Mouse (Mus musculus) neural tube, embryonic 13.5 days (tissue): ENCODE measurements at regions not wholly inside any gene's neighbourhood (a gene's known extent, or its start where the extent isn't known, plus 50 kb on each side); places are given as distances from the start of the nearest gene placed in this dataset.

Source experiments
- ATAC-seq: fragments of 200-750 bp; cut with Nextera tagmentation; 2 replicates; pipeline ENCODE4 v1.8.0; 2017; ENCODE audit warnings: low read depth, mild to moderate bottlenecking, moderate TSS enrichment, moderate library complexity
- H3K27ac ChIP-seq: fragments of 300-500 bp; sonication (generic); replicated peaks from 2 replicates; pipeline ENCODE4 v1.5.1; 2015; ENCODE audit warnings: moderate library complexity, mild to moderate bottlenecking, inconsistent platforms
- H3K27me3 ChIP-seq: fragments of 300-500 bp; sonication (generic); 2 replicates; pipeline ENCODE4 v1.6.1; 2015; ENCODE audit warnings: mild to moderate bottlenecking, inconsistent platforms
- H3K36me3 ChIP-seq: fragments of 300-500 bp; sonication (generic); 2 replicates; pipeline ENCODE4 v1.6.1; 2015; ENCODE audit warnings: mild to moderate bottlenecking, inconsistent platforms
- H3K4me1 ChIP-seq: fragments of 300-500 bp; sonication (generic); replicated peaks from 2 replicates; pipeline ENCODE4 v1.6.1; 2015; ENCODE audit warnings: inconsistent platforms
- H3K4me2 ChIP-seq: fragments of 300-500 bp; sonication (generic); 2 replicates; pipeline ENCODE4 v1.6.1; 2015; ENCODE audit warnings: inconsistent platforms, mild to moderate bottlenecking, moderate library complexity
- H3K4me3 ChIP-seq: fragments of 300-500 bp; sonication (generic); 2 replicates; pipeline ENCODE4 v1.5.1; 2015; ENCODE audit warnings: mild to moderate bottlenecking, inconsistent platforms
- H3K9ac ChIP-seq: fragments of 300-500 bp; sonication (generic); 2 replicates; pipeline ENCODE4 v1.6.1; 2015; ENCODE audit warnings: moderate library complexity, mild to moderate bottlenecking, inconsistent platforms
- H3K9me3 ChIP-seq: fragments of 300-500 bp; sonication (generic); 2 replicates; pipeline ENCODE4 v1.6.1; 2016; ENCODE audit warnings: inconsistent platforms
- WGBS: fragments of 180-500 bp; shearing (Covaris S2); methylation state at CpG from one replicate; pipeline ENCODE4 v1.1.7; 2015; 5-methylcytosine and 5-hydroxymethylcytosine counted together

DNA sequence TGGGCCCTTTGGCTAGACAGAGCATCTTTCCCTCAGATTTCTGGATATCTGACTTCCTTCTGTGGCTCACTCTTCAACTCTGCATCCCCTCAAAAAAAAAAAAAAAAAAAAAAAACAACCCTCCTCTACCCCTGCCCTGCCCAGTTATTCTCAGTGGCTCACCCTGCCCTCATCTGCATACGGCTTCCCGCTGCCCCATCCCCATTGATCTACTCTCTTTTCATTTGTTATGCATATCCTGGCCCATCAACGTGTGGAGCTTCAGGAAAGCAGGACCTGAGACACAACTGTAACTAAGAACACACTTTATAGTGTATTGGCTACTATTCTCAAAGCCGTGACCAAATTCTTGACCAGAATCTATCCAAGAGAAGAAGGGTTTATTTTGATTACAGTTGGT is 161.5 kb downstream of the Unc5cl start:
- 19% methylated on average over 4 of the region's 4 CpGs for WGBS
- Histone ChIP-seq H3K9ac (no peak overlapping the region), H3K9me3 (no peaks in the 10 kb centered on the region), H3K4me1 (peaks cover 13% of the 10 kb centered on the region; the same call in 1 of the 2 replicates), H3K27ac (no peak overlapping the region), H3K4me3 (no peak overlapping the region), H3K27me3 (no peaks in the 10 kb centered on the region), H3K4me2 (no peak overlapping the region), H3K36me3 (no peaks in the 10 kb centered on the region)
- no peak for ATAC-seq

- Histone ChIP-seq H3K4me1 (no peaks in the 10 kb centered on the region; the same call in 1 of the 2 replicates), H3K9me3 (no peaks in the 10 kb centered on the region), H3K4me3 (no peak overlapping the region), H3K27ac (no peak overlapping the region), H3K27me3 (no peaks in the 10 kb centered on the region), H3K9ac (no peak overlapping the region), H3K4me2 (no peak overlapping the region), H3K36me3 (no peaks in the 10 kb centered on the region)
- no peak for ATAC-seq
- 76% methylated on average over 2 of the region's 2 CpGs for WGBS
Measured at GRCm38 (mm10) chr17:48620896-48621295, 166.2 kb downstream of the Unc5cl start.

DNA sequence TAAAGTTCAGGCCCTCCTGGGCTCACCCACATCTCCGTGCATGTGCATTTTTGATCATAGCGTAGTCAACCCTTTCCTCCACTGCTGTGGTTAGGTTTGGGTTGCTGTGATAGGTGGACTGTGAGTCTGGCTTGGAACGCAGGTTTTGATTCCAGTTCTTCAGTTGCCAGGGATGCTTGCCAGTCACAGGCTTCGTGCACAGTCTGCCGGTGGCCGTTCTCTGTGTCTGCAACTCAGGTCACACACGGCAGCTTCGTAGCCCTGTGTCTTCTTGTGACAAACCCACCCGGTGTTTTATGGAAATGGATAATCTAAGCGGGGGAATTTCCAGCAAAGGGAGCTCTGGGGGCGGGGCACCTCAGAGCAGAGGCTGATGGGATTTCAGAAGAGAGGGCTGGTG is 167.0 kb downstream of the Unc5cl start:
- Histone ChIP-seq H3K36me3 (no peaks in the 10 kb centered on the region), H3K9me3 (no peaks in the 10 kb centered on the region), H3K4me3 (no peak overlapping the region), H3K4me2 (no peak overlapping the region), H3K9ac (no peak overlapping the region), H3K27ac (no peak overlapping the region), H3K4me1 (no peaks in the 10 kb centered on the region; the same call in 1 of the 2 replicates), H3K27me3 (no peaks in the 10 kb centered on the region)
- 93% methylated on average over 11 of the region's 11 CpGs for WGBS
- ATAC-seq, result no peak

DNA sequence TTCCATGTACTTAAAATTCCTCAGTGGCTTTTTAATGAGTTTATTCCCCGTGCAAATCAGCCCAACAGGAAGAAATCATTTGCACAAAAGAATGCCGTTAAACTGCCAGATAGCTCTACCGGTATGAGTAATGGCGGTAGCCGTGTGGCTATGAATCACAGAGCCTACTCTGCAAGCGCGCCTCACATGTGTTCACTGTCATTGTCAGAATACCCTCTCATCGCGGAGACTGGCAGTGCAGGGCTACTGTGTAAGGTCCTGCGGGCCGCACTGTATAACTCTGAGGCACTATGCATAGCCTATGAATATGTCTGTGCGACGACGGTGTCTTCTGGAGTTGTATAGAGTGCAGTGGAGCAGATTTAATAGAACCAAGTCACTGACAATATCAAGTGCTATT is 170.2 kb downstream of the Unc5cl start:
- Histone ChIP-seq H3K4me2 (no peak overlapping the region), H3K27ac (no peak overlapping the region)
- ATAC-seq, result no peak

DNA sequence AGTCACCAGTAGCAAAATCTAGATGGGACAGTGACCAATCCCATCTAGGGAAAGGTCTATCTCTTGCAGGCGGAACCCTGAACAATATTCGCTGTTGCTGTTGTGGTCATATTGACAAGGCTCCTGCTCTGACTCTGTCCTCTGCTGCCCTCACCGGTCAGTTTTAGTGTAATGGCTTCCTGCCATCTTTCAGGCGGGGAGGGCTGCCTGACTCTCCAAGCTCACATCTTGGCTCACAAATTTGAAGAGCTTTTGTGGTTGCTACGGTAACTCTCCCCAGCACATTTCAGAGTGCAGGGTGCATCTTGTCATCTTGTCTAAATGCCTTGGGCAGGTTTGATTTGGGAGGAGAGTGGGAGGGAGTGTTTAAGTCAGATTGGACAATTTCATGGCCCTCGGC is 171.3 kb downstream of the Unc5cl start:
- no peak overlapping the region for H3K27ac ChIP-seq
- H3K4me2 ChIP-seq, result no peak overlapping the region
- no peaks in the 10 kb centered on the region for H3K9me3 ChIP-seq
- H3K36me3 ChIP-seq, result no peaks in the 10 kb centered on the region
- no peak; the same call in 1 of the 2 replicates for ATAC-seq
- H3K27me3 ChIP-seq, result no peaks in the 10 kb centered on the region
- no peaks in the 10 kb centered on the region; the same call in 1 of the 2 replicates for H3K4me1 ChIP-seq
- no peak overlapping the region for H3K4me3 ChIP-seq
- 76% methylated on average over 6 of the region's 6 CpGs for WGBS
- H3K9ac ChIP-seq, result no peak overlapping the region

More for the DNA sequence above, 170.2 kb downstream of the Unc5cl start:
- Histone ChIP-seq H3K9ac (no peak overlapping the region), H3K4me3 (no peak overlapping the region), H3K36me3 (no peaks in the 10 kb centered on the region), H3K27me3 (no peaks in the 10 kb centered on the region), H3K9me3 (no peaks in the 10 kb centered on the region), H3K4me1 (no peaks in the 10 kb centered on the region; the same call in 1 of the 2 replicates)
- 67% methylated on average over 14 of the region's 14 CpGs for WGBS

DNA sequence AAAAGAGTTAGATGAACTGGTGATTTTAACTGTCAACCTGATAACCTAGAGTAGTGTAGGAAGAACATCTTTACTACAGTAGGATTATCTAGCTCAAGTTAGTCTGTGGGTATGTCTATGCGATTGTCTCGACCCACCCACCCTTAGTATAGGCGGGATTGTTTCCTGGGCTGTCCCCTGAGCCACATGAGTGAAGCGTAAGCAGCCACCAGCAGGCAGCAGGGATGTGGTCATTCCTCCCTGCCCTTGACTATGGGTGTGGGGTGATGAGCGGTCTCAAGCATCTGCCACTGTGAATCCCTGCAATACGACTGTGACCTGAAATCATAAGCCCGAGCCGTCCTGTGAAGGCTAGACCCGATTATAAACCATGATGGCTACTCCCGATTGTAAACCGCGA is 184.9 kb downstream of the Unc5cl start:
- Histone ChIP-seq H3K4me1 (peaks cover 20% of the 10 kb centered on the region), H3K4me2 (no peak overlapping the region), H3K9ac (no peak overlapping the region), H3K4me3 (no peak overlapping the region), H3K27me3 (no peaks in the 10 kb centered on the region), H3K27ac (no peak overlapping the region), H3K9me3 (no peaks in the 10 kb centered on the region), H3K36me3 (no peaks in the 10 kb centered on the region)
- WGBS, result 85% methylated on average over 12 of the region's 12 CpGs
- ATAC-seq, result no peak

DNA sequence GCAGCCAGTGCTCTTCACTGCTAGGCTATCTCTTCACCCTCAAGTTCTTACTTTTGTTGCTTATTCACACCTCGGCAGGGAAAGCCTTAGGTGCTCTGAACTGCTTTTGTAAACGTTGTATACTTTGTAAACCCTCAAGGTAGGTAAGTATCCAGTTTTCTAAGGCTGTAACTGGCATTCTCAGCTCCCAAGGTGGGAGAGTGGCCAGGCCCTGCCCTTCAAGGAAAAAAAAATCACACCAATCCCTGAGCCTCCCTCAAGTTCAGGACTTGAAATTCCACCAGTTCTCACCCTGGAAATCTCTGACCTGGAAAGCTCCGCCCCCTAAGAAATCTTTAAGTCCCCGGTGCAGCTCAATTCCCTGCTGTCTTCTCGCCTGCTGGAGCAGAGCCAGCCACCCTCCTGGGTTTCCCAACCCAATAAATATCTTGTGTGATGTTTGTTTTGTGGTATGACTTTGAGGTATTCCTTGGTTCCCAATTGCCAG is 188.9 kb downstream of the Unc5cl start:
- no peaks in the 10 kb centered on the region for H3K9me3 ChIP-seq
- ATAC-seq, result no peak
- no peak overlapping the region for H3K27ac ChIP-seq
- no peaks in the 10 kb centered on the region for H3K27me3 ChIP-seq
- no peak overlapping the region for H3K4me2 ChIP-seq
- H3K4me1 ChIP-seq, result peaks cover 11% of the 10 kb centered on the region
- WGBS, result 35% methylated on average over 5 of the region's 5 CpGs
- H3K4me3 ChIP-seq, result no peak overlapping the region
- H3K9ac ChIP-seq, result no peak overlapping the region
- H3K36me3 ChIP-seq, result no peaks in the 10 kb centered on the region

DNA sequence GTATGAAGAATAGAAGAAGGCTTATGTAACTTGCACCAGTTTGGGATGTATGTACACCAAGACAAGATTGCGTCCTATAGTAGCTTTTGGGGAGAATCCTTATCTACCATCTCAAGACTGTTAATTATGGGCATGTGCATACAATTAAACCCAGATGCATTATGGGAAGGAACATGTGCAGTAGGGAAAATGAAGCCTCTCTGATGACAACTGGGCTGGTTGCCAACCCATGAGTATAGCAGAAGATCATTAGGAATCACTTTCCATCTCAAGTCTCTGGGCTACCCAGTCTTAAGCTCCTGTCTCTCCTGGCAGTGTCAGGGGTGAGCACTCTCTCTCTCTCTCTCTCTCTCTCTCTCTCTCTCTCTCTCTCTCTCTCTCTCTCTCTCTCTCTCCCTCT is 190.4 kb downstream of the Unc5cl start:
- H3K36me3 ChIP-seq, result no peaks in the 10 kb centered on the region
- no peak overlapping the region for H3K4me3 ChIP-seq
- ATAC-seq, result no peak
- no peaks in the 10 kb centered on the region for H3K4me1 ChIP-seq
- 79% methylated on average over 1 of the region's 1 CpGs for WGBS
- no peaks in the 10 kb centered on the region for H3K27me3 ChIP-seq
- no peak overlapping the region for H3K9ac ChIP-seq
- H3K27ac ChIP-seq, result no peak overlapping the region
- no peaks in the 10 kb centered on the region for H3K9me3 ChIP-seq
- no peak overlapping the region for H3K4me2 ChIP-seq

DNA sequence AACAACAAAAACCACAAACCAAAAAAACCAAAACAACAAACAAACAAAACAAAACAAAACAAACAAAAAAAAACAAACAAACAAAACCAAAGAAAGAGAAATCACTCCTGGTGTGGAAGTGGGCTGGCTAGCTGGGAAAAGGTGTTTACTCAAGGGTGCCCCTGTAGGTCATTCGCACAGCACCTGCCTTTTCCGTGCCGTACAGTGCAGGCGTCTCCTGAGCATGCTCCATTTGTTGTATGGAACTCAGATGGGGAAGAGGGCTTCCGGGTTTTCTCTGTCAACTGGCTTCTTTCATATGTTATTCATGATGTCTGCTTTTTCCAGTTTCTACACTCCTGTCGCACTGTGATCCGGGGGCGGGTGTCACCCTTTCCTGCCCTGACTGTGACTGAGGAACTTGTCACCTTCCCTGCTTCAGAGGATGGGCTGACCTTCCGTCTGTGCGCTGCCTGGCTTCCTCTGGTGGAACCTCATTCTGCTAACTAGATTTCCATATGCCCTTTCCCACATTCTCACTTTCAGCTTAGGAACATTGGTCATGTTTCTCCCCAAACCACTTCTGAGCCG is 192.0 kb downstream of the Unc5cl start:
- Histone ChIP-seq H3K9ac (no peak overlapping the region), H3K4me3 (no peak overlapping the region), H3K4me1 (no peaks in the 10 kb centered on the region), H3K27ac (no peak overlapping the region), H3K27me3 (no peaks in the 10 kb centered on the region), H3K4me2 (peak overlapping the region; percentile 24; the same call in 1 of the 2 replicates), H3K36me3 (no peaks in the 10 kb centered on the region), H3K9me3 (no peaks in the 10 kb centered on the region)
- 75% methylated on average over 11 of the region's 11 CpGs for WGBS
- no peak for ATAC-seq

DNA sequence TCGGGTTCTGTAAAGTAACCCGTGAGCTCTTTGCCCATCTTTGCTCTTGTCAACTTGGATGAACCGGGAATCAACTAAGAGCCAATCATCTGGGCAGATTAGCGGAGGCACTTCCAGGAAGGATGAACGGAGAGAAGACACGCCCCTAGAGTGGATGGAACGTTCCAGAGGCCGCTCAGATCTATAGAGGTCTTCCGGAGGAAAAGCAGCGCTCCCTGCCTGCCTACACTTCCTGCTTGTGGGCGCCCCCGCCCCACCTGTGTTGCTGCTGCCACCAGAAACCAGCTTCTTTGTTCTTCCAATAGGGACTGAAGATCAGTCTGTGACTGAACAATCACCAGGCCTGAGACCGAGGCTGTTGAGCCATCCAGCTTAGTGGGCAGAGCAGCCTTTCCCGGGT is 192.7 kb downstream of the Unc5cl start:
- H3K9ac ChIP-seq, result no peak overlapping the region
- no peaks in the 10 kb centered on the region for H3K4me1 ChIP-seq
- peak overlapping the region; percentile 24; the same call in 1 of the 2 replicates for H3K4me2 ChIP-seq
- H3K27me3 ChIP-seq, result no peaks in the 10 kb centered on the region
- H3K4me3 ChIP-seq, result no peak overlapping the region
- 56% methylated on average over 14 of the region's 14 CpGs for WGBS
- no peaks in the 10 kb centered on the region for H3K36me3 ChIP-seq
- ATAC-seq, result no peak
- H3K27ac ChIP-seq, result no peak overlapping the region
- no peaks in the 10 kb centered on the region for H3K9me3 ChIP-seq

- H3K4me1 ChIP-seq, result no peaks in the 10 kb centered on the region
- H3K4me2 ChIP-seq, result no peak overlapping the region
- no peak overlapping the region for H3K4me3 ChIP-seq
- H3K9ac ChIP-seq, result no peak overlapping the region
- H3K9me3 ChIP-seq, result no peaks in the 10 kb centered on the region; the same call in 1 of the 2 replicates
- no peaks in the 10 kb centered on the region for H3K36me3 ChIP-seq
- no peak for ATAC-seq
- no peak overlapping the region for H3K27ac ChIP-seq
- WGBS, result 89% methylated on average over 13 of the region's 13 CpGs
- no peaks in the 10 kb centered on the region for H3K27me3 ChIP-seq
Measured at GRCm38 (mm10) chr17:48650556-48650955, 195.9 kb downstream of the Unc5cl start.

DNA sequence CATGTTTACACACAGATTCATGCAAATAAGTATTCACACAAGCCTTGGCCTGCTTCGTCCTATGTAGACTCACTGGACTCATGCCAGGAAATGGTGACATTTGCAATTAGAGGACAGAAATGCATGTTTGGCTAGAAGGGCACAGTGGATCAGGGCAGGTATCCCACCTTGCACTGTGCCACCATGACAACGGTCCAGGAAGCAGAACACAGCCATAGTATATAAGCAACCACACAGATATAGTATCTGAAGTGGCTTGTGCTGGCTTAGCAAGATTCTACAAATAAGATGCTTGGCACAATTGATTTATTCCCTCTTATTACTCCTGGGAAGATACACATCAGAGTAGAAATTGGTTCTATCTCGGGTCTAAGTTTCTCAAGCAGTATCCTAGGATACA is 218.0 kb downstream of the Unc5cl start:
- H3K36me3 ChIP-seq, result no peaks in the 10 kb centered on the region
- WGBS, result 85% methylated on average over 3 of the region's 3 CpGs
- ATAC-seq, result no peak

More for the DNA sequence above, 218.0 kb downstream of the Unc5cl start:
- H3K4me3 ChIP-seq, result no peak overlapping the region
- no peak overlapping the region for H3K27ac ChIP-seq
- no peak overlapping the region for H3K4me2 ChIP-seq
- H3K9me3 ChIP-seq, result peaks cover 8% of the 10 kb centered on the region; the same call in 1 of the 2 replicates
- H3K9ac ChIP-seq, result no peak overlapping the region
- H3K27me3 ChIP-seq, result no peaks in the 10 kb centered on the region
- H3K4me1 ChIP-seq, result no peaks in the 10 kb centered on the region
